ENCODE assay signal across 13 mouse cellular contexts in genomic region chr6:28279886-28280285, GRCm38 (mm10).
DNase-seq lines count a peak whose midpoint lies in the region; ATAC-seq and TF ChIP-seq lines count a peak whose summit lies in the region.
"Had no signal": no experiment of that assay in that cellular context is flagged by ENCODE, and none has a peak within 500 bp of the region (broad histone marks: within the 10 kb centered on the region; RNA-seq: fewer than 3 reads in every experiment).

No protein-coding gene starts in this region.

- no peak overlapping the region for H3K27ac ChIP-seq in midbrain, postnatal 0 days (ENCODE audit: low read depth, low read length)
- H3K27ac ChIP-seq in midbrain, embryonic 10.5 days (replicated peaks): no peak overlapping the region
- 0 out of 2 replicates have a peak overlapping the region, but pooled peaks have one; percentile 15 for H3K27ac ChIP-seq in left cerebral cortex, adult 2 months
- H3K27ac ChIP-seq: limb, embryonic 13.5 days had no signal

- H3K4me3 ChIP-seq in midbrain, postnatal 0 days (ENCODE audit: low read depth, low read length): no peak overlapping the region
- no peak overlapping the region for H3K4me3 ChIP-seq in midbrain, embryonic 10.5 days
- no peak overlapping the region for H3K4me3 ChIP-seq in left cerebral cortex, adult 2 months
- H3K4me3 ChIP-seq: limb, embryonic 13.5 days had no signal

- no peaks in the 10 kb centered on the region for H3K27me3 ChIP-seq in midbrain, postnatal 0 days (ENCODE audit: insufficient read depth, low read length)
- H3K27me3 ChIP-seq in midbrain, embryonic 10.5 days (ENCODE audit: low read depth, poor library complexity, severe bottlenecking): no peaks in the 10 kb centered on the region
- H3K27me3 ChIP-seq: limb, embryonic 13.5 days had no signal

- H3K36me3 ChIP-seq in midbrain, postnatal 0 days (ENCODE audit: insufficient read depth, low read length): no peaks in the 10 kb centered on the region
- no peaks in the 10 kb centered on the region for H3K36me3 ChIP-seq in midbrain, embryonic 10.5 days
- H3K36me3 ChIP-seq: G1E; limb, embryonic 13.5 days had no signal

- no peak for ATAC-seq in midbrain, postnatal 0 days (ENCODE audit: low FRiP score)
- ATAC-seq in megakaryocyte, adult 5-6 weeks (ENCODE audit: poor library complexity, severe bottlenecking): no peak

- H3K4me2 ChIP-seq in midbrain, postnatal 0 days (ENCODE audit: low read depth, low read length, poor library complexity, severe bottlenecking): no peak overlapping the region
- H3K4me2 ChIP-seq: limb, embryonic 13.5 days had no signal

- peak; percentile 4 for DNase-seq in midbrain, postnatal 0 days (ENCODE audit: low spot score)
- DNase-seq in midbrain, embryonic 10.5 days (ENCODE audit: low spot score): no peak
- DNase-seq in layer of hippocampus, adult 11-12 months (ENCODE audit: low spot score): peak; percentile 76
- DNase-seq in left cerebral cortex, adult 2 months (ENCODE audit: extremely low spot score in 1 of 2, low spot score in 2 of 2): peak; percentile 17 to 58
- DNase-seq in telencephalon, adult 2 months (ENCODE audit: low read depth, low spot score): peak; percentile 67
- DNase-seq in gastrocnemius, adult 18-20 months (ENCODE audit: low spot score): no peak
- DNase-seq in thymus, postnatal 0 days (ENCODE audit: low spot score): no peak
- DNase-seq: heart, adult 18-20 months; kidney, adult 11 months; lung, adult 18-20 months had no signal

- TF ChIP-seq CTCF in midbrain, postnatal 0 days (IDR thresholded peaks at IDR 0.05): no peak
- TF ChIP-seq CTCF in left cerebral cortex, adult 2 months (IDR thresholded peaks at IDR 0.05): no peak

- H3K9ac ChIP-seq in midbrain, postnatal 0 days (replicated peaks; ENCODE audit: low read length, poor library complexity, severe bottlenecking): no peak overlapping the region
- H3K9ac ChIP-seq: limb, embryonic 13.5 days had no signal

- no peaks in the 10 kb centered on the region for H3K4me1 ChIP-seq in midbrain, postnatal 0 days (ENCODE audit: insufficient read depth, low read length)
- H3K4me1 ChIP-seq in midbrain, embryonic 10.5 days: no peaks in the 10 kb centered on the region
- H3K4me1 ChIP-seq: limb, embryonic 13.5 days had no signal

- WGBS in midbrain, postnatal 0 days: 75% methylated on average over 2 of the region's 2 CpGs
- 71% methylated on average over 2 of the region's 2 CpGs for WGBS in midbrain, embryonic 10.5 days

- H3K9me3 ChIP-seq in midbrain, postnatal 0 days (ENCODE audit: low read length): 0 out of 2 replicates have a peak, but pooled peaks cover 3% of the 10 kb centered on the region
- peaks cover 9% of the 10 kb centered on the region; the same call in 1 of the 2 replicates for H3K9me3 ChIP-seq in midbrain, embryonic 10.5 days (replicated peaks)
- H3K9me3 ChIP-seq: G1E; limb, embryonic 13.5 days had no signal

- intact Hi-C loops in left cerebral cortex, adult 2 months (cut with DNase I): no loop called here

Comparison
In these comparisons a context has a peak if more than half of its experiments do, and no peak if none do; other contexts are left out.
1. DNase-seq: peak in midbrain, postnatal 0 days (single experiment), layer of hippocampus, adult 11-12 months (single experiment), left cerebral cortex, adult 2 months (2 of 2) and telencephalon, adult 2 months (single experiment); none in midbrain, embryonic 10.5 days (single experiment), gastrocnemius, adult 18-20 months (single experiment) and thymus, postnatal 0 days (single experiment).